Mouse (Mus musculus): ENCODE measurements around the gene Mmp9. TPM values are rescaled to one million over a fixed set of nuclear protein-coding genes. Genes with fewer than 3 reads are reported as not detected.

Mmp9 gene
- total RNA-seq (2021) = 1 to 10 TPM; 2.1 to 2.3 TPM

GRCm38 (mm10) chr2:164940140-164940830 is at the start of gene Mmp9:
Gene Mmp9 (plus strand): TSS chr2:164940780.
- no peak for DNase-seq
- intact Hi-C loops (cut with DNase I) = no loop called here

DNA sequence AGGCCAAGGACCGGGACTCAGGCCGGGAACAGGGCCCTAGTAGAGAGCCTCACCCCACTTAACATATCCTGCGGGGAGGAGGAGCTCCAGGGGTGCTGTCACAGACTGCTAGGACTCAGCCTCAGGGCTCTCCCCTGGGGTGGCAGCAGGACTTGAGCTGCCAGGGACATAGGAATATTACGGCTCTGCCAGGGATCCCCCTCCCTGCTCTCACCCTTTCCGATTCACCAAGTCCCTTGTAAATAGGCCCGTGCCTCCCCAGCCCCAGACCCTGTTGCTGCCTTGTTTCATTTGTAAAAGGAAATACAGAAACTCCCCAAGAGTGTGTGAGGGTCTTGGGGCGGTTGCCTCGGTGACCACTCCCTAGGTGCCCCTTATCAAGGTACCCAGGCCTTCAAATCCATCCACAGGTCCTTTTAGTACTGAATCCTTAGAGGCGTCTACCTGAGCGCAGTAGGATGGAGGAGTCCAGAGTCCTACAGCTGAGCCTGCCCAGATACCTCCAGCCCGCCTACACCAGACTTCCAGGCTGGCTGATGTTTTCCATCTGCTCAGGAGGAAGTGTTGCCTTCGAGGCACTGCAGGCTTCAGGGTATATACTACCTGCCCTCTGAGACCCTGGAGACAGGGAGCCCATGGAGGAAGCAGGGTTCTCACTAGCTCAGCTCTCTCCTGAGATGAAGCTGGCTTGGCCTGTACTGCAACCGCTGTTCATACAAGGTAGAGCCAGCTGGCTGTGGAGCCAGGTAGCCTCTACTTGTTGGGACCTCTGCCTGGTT is 49.3 kb upstream of the Mmp9 start:
- intact Hi-C loops (cut with DNase I) = no loop called here
- DNase-seq = no peak

GRCm38 (mm10) chr2:164891908-164892695 is 48.5 kb upstream of the Mmp9 start:
- no peak for DNase-seq
- intact Hi-C loops (cut with DNase I) = no loop called here

- intact Hi-C loops (cut with DNase I) = no loop called here
- no peak for DNase-seq
These were observed 47.8 kb upstream of the Mmp9 start for GRCm38 (mm10) chr2:164892696-164893216.

DNA sequence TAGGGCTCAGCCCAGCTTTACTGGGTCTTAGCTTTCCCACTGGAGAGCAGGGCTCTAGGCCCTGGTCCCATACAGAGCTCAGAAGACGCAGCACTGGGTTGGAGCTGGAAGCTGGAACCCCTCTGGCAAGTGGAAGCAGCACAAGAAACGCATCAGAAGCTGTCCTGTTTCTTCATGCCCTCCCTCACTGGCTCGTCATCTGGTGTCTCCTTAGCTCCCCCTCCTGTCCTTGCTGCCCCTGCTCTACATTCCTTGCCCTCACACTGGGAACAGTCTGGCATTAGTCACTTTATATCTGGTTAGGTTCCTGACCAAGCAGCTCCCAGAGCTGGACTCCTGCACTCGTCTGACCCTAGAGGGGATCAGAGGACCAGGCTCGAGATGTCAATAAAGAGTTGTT is 46.5 kb upstream of the Mmp9 start:
- intact Hi-C loops (cut with DNase I) = no loop called here

DNA sequence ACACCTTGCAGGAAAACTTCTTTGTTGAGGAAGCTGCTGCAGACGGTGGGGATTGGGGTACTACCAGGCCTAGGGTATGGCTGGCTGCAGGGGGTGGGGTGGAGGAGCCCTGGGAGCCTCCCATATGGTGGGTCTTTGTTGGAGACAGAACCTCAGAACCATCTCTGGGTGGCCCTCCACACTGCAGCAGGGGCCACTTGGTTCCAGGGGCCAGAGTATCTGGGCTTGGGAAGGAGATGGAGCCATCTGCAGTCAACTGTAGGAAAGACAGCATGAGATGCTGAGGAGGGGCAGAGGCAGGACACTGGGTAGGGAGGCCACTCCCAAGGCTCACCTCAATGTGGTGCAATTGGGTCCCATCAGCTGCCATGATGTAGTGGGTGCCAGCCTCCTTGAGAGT is 45.9 kb upstream of the Mmp9 start:
- intact Hi-C loops (cut with DNase I) = no loop called here
- no peak for DNase-seq

More for the DNA sequence above, 46.5 kb upstream of the Mmp9 start:
- DNase-seq = no peak

DNA sequence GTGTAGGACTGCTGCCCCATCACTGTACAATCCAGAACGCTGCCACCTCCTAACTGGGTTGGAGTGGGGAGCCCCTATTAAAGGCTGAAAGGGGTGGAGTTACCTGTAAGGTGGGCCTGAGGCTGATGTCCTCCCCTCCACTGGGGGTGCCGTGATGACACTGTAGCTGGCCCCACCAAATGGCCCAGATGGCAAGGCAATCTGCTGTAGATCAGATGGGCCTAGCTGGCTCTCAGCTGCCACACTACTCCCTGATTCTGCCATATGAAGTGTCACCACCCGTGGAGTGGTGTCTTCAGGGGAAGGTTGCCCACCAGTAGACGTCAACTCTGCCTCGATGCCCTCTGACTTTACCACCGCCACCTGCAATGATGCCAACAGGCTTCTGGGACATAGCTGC is 44.7 kb upstream of the Mmp9 start:
- DNase-seq = no peak
- intact Hi-C loops (cut with DNase I) = no loop called here

- no peak for DNase-seq
- intact Hi-C loops (cut with DNase I) = no loop called here
These were observed 42.6 kb upstream of the Mmp9 start for GRCm38 (mm10) chr2:164898008-164898407.

DNA sequence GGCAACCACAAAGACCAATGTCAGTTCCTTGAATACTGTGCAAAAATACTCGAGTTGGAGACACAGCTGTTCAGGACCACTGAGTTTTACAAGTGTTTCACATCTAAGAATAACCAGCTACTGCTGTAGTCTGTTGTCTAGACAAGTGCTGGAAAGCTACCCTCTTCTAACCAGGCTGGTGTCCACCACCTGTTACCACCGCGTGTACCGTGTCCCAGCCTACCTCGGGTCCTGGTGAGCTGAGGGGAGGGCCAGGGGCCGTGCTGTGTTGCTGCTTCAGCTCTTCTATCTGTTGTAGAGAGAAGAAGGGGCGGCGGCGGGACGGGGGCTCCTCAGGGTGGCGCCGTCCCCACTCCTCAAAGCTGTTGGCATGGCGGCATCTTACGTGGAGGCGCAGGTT is 41.5 kb upstream of the Mmp9 start:
- intact Hi-C loops (cut with DNase I) = no loop called here
- DNase-seq = no peak

DNA sequence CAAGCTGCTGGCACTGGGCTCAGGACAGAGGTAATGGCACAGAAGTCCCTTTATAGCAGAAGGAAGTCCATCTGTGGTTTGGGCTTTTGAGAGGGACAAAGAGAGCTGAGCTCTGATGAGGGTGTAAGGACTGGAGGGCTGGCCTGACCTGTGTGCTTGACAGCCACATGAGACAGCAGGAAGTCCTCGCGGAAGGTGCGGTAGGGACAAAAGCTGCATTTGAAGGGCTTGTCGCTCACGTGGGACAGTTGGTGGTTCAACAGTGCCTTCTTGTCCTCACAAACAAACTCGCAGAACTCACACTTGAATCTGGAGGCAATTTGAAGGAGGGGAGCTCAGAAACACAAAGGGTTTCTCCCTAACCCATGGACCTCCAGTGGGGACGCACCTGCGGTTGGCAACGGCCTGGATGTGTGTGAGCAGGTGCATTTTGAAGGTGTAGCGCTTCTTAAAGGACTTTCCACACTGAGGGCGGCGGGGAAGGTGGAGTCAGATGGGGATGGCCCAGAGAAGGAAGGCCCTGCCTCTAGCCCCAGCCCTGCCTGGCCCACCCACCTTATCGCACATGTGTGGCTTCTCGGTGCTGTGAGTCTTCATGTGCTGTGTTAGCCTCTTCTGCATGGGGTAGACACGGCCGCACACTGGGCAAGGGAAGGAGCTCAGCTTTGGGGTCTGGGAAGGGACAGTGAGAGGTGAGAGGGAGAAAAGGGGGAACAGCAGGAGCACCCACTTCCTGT is 40.7 kb upstream of the Mmp9 start:
- DNase-seq = no peak
- intact Hi-C loops (cut with DNase I) = no loop called here

GRCm38 (mm10) chr2:164901380-164901779 is 39.2 kb upstream of the Mmp9 start:
- no peak for DNase-seq
- intact Hi-C loops (cut with DNase I) = no loop called here

GRCm38 (mm10) chr2:164903496-164903895 is 37.1 kb upstream of the Mmp9 start:
- intact Hi-C loops (cut with DNase I) = no loop called here

GRCm38 (mm10) chr2:164906071-164906470 is 34.5 kb upstream of the Mmp9 start:
- intact Hi-C loops (cut with DNase I) = no loop called here
- no peak for DNase-seq

More at GRCm38 (mm10) chr2:164903496-164903895, 37.1 kb upstream of the Mmp9 start:
- DNase-seq = no peak

- no peak for DNase-seq
- intact Hi-C loops (cut with DNase I) = no loop called here
These were observed 33.1 kb upstream of the Mmp9 start for GRCm38 (mm10) chr2:164907511-164907910.

DNA sequence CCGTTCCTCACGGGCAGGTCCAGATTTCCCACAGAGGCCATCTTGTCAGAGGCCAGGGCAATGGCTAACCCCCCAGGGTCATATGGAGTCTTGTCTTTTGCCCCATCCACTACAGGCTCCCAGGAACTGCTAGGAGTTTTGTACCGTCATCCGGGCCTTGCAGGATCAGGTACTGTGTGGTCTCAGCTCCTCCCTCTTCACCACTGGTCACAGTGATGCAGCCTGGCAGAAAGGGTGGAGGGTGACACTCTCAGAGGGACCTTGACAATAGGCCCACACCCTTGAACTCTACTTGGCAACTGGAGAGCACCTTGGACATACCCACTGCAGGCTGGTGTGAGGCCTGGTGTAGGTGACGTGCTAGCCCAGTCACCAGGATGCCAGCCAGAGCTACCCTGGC is 32.6 kb upstream of the Mmp9 start:
- intact Hi-C loops (cut with DNase I) = no loop called here

GRCm38 (mm10) chr2:164909100-164909499 is 31.5 kb upstream of the Mmp9 start:
- intact Hi-C loops (cut with DNase I) = no loop called here
- DNase-seq = no peak

More for the DNA sequence above, 32.6 kb upstream of the Mmp9 start:
- DNase-seq = no peak

- intact Hi-C loops (cut with DNase I) = no loop called here
These were observed 31.0 kb upstream of the Mmp9 start for GRCm38 (mm10) chr2:164909542-164909941.

GRCm38 (mm10) chr2:164910360-164911061 is 30.1 kb upstream of the Mmp9 start:
- intact Hi-C loops (cut with DNase I) = no loop called here

More at GRCm38 (mm10) chr2:164909542-164909941, 31.0 kb upstream of the Mmp9 start:
- no peak for DNase-seq

GRCm38 (mm10) chr2:164911086-164912048 is 29.2 kb upstream of the Mmp9 start, which contains the start of gene Zfp335:
Gene Zfp335 (minus strand): TSS chr2:164911757.
- intact Hi-C loops (cut with DNase I) = no loop called here
- peak; percentile 97 for DNase-seq

More at GRCm38 (mm10) chr2:164910360-164911061, 30.1 kb upstream of the Mmp9 start:
- DNase-seq = no peak

Measured in left cerebral cortex, postnatal 4 days (tissue).